Mouse (Mus musculus) liver, postnatal 0 days (tissue): ENCODE data around the gene Pex11b. TPM values are rescaled to one million over a fixed set of nuclear protein-coding genes. Genes with fewer than 3 reads are reported as not detected.
"Not testable (repeated sequence)": the region's sequence is repeated elsewhere in the genome, so short reads cannot be mapped to it uniquely, and the experiment has no call there.

Source experiments
- ATAC-seq: fragments of 200-750 bp; cut with Nextera tagmentation; 2 replicates; pipeline ENCODE4 v1.8.0; 2017; ENCODE audit warnings: mild to moderate bottlenecking, moderate library complexity
- DNase-seq: peaks from one replicate; pipeline ENCODE4 v3.0.0-alpha.2; 2016
- H3K27ac ChIP-seq: fragments of 300-500 bp; sonication (generic); 2 replicates; pipeline ENCODE4 v1.5.1; 2014; ENCODE audit warnings: antibody characterized with exemption, moderate library complexity, mild to moderate bottlenecking, low read depth
- H3K27me3 ChIP-seq: fragments of 300-500 bp; sonication (generic); 2 replicates; pipeline ENCODE4 v1.6.1; 2014; ENCODE audit warnings: low read length, control low read depth, mixed read lengths; ENCODE audit not compliant: insufficient read depth
- H3K36me3 ChIP-seq: fragments of 300-500 bp; sonication (generic); replicated peaks from 2 replicates; pipeline ENCODE4 v1.6.1; 2014; ENCODE audit warnings: mild to moderate bottlenecking, control low read depth, low read length, moderate library complexity, mixed read lengths; ENCODE audit not compliant: insufficient read depth
- H3K4me1 ChIP-seq: fragments of 300-500 bp; sonication (generic); 2 replicates; pipeline ENCODE4 v1.6.1; 2014; ENCODE audit warnings: antibody characterized with exemption, mild to moderate bottlenecking, control low read depth; ENCODE audit not compliant: insufficient read depth
- H3K4me2 ChIP-seq: fragments of 300-500 bp; sonication (generic); 2 replicates; pipeline ENCODE4 v1.6.1; 2014; ENCODE audit warnings: low read depth, mild to moderate bottlenecking, low read length, moderate library complexity, mixed read lengths
- H3K4me3 ChIP-seq: fragments of 300-500 bp; sonication (generic); 2 replicates; pipeline ENCODE4 v1.5.1; 2014; ENCODE audit warnings: low read depth, low read length
- H3K9ac ChIP-seq: fragments of 300-500 bp; sonication (generic); replicated peaks from 2 replicates; pipeline ENCODE4 v1.6.1; 2014; ENCODE audit warnings: mild to moderate bottlenecking, moderate library complexity
- H3K9me3 ChIP-seq: fragments of 300-500 bp; sonication (generic); 2 replicates; pipeline ENCODE4 v1.6.1; 2016; ENCODE audit warnings: mild to moderate bottlenecking, control low read depth, low read length, mixed read lengths
- CTCF ChIP-seq: sonication (generic); IDR thresholded peaks from 2 replicates; pipeline ENCODE4 v1.5.1; 2016; ENCODE audit warnings: antibody characterized with exemption, low read depth
- EP300 ChIP-seq: IDR thresholded peaks from 2 replicates; pipeline ENCODE4 v1.6.1; 2016; ENCODE audit warnings: antibody characterized with exemption, low read depth, mild to moderate bottlenecking
- WGBS: fragments of 180-500 bp; shearing (Covaris S2); extraction: QIAGEN DNeasy Blood & Tissue Kit; methylation state at CpG from one replicate; pipeline ENCODE4 v1.1.7; 2014; ENCODE audit not compliant: insufficient replicate concordance; 5-methylcytosine and 5-hydroxymethylcytosine counted together
- polyA plus RNA-seq: library from polyadenylated mRNA; unstranded; fragments of >200 nt; fragmentation: Nextera tagmentation; extraction: Ambion mirVana; gene quantifications from 2 replicates; pipeline ENCODE4 v1.2.1, GENCODE M21; 2015

Pex11b gene
- polyA plus RNA-seq, 1 experiment from 2014 or later: 24.4 TPM

DNA sequence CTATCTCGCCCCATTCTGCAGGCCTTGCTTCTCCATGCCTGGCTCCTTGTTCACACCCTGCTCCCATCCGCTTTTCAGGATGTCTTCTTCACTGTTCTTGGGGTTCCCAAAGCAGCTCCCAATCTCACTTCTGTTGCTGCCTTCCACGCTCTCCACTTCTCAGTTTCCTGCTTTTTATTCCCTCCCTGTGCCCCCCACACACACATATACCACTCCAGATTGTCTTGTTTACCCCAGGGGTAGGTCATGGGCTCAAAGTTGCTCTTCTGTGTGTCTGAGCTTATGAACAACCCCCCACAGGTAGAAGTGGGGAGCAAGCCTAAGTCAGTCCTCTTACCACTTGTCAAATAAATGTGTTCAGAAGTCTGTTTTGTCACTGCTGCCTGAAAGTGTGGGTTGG lies 35.8 kb upstream of the Pex11b start:
- ATAC-seq: no peak
- Histone ChIP-seq H3K4me3 (no peak overlapping the region), H3K9ac (no peak overlapping the region), H3K4me2 (no peak overlapping the region), H3K36me3 (no peaks in the 10 kb centered on the region), H3K9me3 (no peaks in the 10 kb centered on the region), H3K27me3 (peaks cover 67% of the 10 kb centered on the region), H3K4me1 (peaks cover 21% of the 10 kb centered on the region), H3K27ac (no peak overlapping the region)
- WGBS: 85% methylated on average over 3 of the region's 3 CpGs
- DNase-seq: no peak
- TF ChIP-seq CTCF (no peak), EP300 (no peak)

DNA sequence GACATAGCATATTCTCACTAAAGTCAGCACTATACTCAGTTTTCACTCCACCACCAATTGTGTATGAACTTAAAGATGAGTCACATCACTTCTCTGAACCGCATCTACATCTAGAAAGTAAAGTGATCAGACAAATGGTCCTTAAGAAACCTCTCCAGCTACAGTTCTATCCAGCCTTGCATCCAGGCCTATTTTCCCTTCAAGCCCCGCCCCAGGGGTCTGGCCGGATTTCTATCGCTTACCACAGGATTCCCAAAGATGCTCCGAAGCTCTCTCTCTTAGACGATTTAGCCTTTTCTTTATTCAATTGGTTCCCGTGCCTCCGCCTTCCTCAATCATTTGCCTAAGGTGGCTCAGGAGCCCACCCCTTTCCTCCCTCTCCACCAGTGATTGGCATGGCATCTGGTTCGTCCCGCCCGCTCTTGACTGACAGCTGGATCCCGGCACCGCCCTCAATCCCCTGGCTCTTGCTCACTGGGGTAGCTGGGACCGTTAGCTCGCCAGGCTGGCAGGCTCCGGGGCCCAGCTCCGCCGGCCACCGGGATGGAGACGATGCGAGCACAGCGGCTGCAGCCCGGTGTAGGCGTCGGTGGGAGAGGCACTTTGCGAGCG lies 34.4 kb upstream of the Pex11b start, which contains the start of gene Lix1l:
TSS of gene Lix1l (plus strand) at position 511 of the 612 bp plus-strand sequence.
- Histone ChIP-seq H3K27ac (peak within 1 kb of the TSS; percentile 74), H3K4me2 (peak within 1 kb of the TSS; percentile 96), H3K9me3 (no peaks in the 10 kb centered on the region), H3K27me3 (peaks cover 58% of the 10 kb centered on the region), H3K9ac (peak within 1 kb of the TSS; percentile 57), H3K4me1 (peaks cover 21% of the 10 kb centered on the region), H3K4me3 (peak within 1 kb of the TSS; percentile 62), H3K36me3 (no peaks in the 10 kb centered on the region)
- TF ChIP-seq CTCF (no peak), EP300 (no peak)
- ATAC-seq: peak; percentile 93
- 2% methylated on average over 25 of the region's 27 CpGs for WGBS
- DNase-seq: peak; percentile 87

DNA sequence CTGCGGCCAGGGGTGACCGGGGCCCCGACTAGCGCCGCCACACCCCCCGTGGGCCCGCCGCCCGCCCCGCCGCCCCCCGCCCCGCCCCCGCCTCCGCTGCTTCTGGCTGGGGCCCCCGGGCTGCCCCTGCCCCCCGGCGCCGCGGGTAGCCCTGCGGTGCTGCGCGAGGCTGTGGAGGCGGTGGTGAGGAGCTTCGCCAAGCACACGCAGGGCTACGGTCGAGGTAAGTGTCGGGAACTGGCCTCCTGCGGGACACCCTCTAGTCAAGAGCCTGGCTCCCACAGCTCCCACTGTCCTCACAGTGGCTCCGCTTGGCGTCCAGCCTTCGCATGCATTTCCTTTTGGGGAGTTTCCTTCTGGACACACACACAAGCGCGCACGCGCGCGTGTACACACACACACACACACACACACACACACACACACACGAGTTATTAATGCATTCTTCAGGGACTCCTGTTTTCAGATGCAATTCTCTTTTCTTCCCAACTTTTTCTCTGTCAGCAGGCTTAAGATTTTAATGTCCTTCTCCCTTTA lies 33.9 kb upstream of the Pex11b start:
- Histone ChIP-seq H3K27ac (peak overlapping the region; percentile 74), H3K4me2 (peak overlapping the region; percentile 96), H3K27me3 (peaks cover 52% of the 10 kb centered on the region), H3K4me3 (peak overlapping the region; percentile 62), H3K4me1 (peaks cover 19% of the 10 kb centered on the region), H3K9me3 (no peaks in the 10 kb centered on the region), H3K36me3 (no peaks in the 10 kb centered on the region), H3K9ac (peak overlapping the region; percentile 57)
- WGBS: under 1% methylated on average over 25 of the region's 40 CpGs
- peak; percentile 45 for DNase-seq
- TF ChIP-seq EP300 (no peak), CTCF (no peak)
- peak; percentile 51 for ATAC-seq

DNA sequence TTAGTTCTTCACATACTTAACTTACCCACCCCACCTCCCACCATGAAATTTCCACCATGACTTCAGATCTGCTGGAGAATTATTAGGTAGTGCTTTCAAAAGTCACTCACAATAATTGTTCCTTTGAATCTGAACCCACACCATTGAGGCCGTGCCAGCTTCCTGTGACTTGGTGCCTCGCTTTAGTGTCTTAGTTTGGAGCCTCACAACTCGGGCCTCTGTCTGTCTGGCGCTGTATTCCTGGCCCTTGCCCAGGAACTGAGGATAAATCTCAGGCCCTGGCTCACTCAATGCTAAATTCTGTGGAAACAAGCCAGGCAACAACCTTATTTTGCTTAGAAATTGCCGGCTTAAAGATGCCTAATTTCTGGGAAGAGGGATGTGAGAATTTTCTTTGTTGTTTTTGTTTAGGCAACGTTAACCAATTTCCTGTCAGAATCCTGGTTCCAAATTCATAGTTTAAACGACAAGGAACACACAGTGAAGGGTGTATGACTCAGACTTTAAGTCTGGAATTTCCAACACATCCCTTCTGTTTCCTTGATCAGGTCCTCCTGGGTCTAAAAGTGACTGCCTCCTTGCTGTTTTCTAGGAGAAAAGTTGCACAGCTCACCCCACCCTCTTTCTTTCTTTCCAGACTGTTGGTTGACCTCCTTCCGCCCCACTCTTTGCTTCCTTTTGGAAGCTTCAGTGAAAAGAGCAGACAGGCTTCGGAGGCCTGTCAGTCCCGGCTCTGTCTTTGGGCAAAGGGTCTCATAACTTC lies 33.1 kb upstream of the Pex11b start:
- H3K36me3 ChIP-seq: no peaks in the 10 kb centered on the region
- peak overlapping the region; percentile 74; the same call in 1 of the 2 replicates for H3K27ac ChIP-seq
- H3K27me3 ChIP-seq: peaks cover 44% of the 10 kb centered on the region
- ATAC-seq (no peak), DNase-seq (no peak)
- no peaks in the 10 kb centered on the region for H3K9me3 ChIP-seq
- TF ChIP-seq CTCF (no peak), EP300 (no peak)
- H3K4me1 ChIP-seq: peaks cover 12% of the 10 kb centered on the region
- H3K4me2 ChIP-seq: peak overlapping the region; percentile 96
- 55% methylated on average over 10 of the region's 10 CpGs for WGBS
- peak overlapping the region; percentile 62; the same call in 1 of the 2 replicates for H3K4me3 ChIP-seq
- H3K9ac ChIP-seq: no peak overlapping the region

DNA sequence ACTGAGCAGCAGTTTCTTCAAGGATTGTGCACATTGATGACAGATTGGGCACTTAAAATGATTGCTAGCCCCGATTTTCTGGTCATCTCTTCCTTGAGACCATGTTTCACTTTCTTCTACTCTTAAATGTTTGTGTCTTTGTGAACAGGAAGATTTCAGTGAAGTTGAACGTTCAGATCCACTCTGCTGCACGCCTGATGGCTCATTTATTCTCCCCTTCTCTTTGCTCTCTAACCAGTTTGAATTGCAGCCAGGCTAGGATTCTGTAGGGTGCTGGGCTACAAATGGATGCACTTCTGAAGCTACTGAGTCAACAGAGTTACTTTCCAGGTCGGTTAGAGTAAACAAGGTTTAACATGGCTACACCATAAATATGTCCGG lies 32.5 kb upstream of the Pex11b start:
- H3K9me3 ChIP-seq: no peaks in the 10 kb centered on the region
- H3K27me3 ChIP-seq: peaks cover 38% of the 10 kb centered on the region
- no peak overlapping the region for H3K9ac ChIP-seq
- no peak for ATAC-seq
- no peak for DNase-seq
- peaks cover 7% of the 10 kb centered on the region for H3K4me1 ChIP-seq
- H3K36me3 ChIP-seq: no peaks in the 10 kb centered on the region
- WGBS: 47% methylated on average over 5 of the region's 5 CpGs
- no peak overlapping the region for H3K4me3 ChIP-seq
- H3K27ac ChIP-seq: no peak overlapping the region
- peak overlapping the region; percentile 96 for H3K4me2 ChIP-seq
- no peak for TF ChIP-seq EP300
- TF ChIP-seq CTCF: no peak

DNA sequence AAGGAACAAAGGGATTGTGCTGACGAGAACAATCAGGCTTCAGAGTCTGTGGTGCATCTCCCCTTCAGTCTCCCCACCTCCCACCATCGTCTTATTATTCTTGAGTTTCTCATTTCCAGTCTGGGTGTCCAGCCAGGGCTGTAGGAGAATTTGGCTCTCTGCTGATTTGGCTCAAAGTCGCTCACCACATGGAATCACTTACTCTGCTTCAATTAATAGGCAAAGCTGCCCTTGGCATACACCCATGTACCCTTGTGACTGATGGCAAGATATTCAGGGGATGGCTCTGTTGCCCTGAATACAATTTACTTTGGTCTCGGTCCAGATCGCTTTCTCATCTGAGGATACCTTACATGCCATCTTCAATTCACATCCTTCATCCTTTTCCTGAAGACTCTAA lies 31.9 kb upstream of the Pex11b start:
- Histone ChIP-seq H3K27ac (no peak overlapping the region), H3K36me3 (no peaks in the 10 kb centered on the region), H3K27me3 (peaks cover 32% of the 10 kb centered on the region), H3K4me3 (no peak overlapping the region), H3K4me1 (peaks cover 1% of the 10 kb centered on the region; the same call in 1 of the 2 replicates), H3K9ac (no peak overlapping the region), H3K4me2 (no peak overlapping the region), H3K9me3 (no peaks in the 10 kb centered on the region)
- ATAC-seq: no peak
- DNase-seq: no peak
- 67% methylated on average over 5 of the region's 5 CpGs for WGBS
- TF ChIP-seq CTCF (no peak), EP300 (no peak)

DNA sequence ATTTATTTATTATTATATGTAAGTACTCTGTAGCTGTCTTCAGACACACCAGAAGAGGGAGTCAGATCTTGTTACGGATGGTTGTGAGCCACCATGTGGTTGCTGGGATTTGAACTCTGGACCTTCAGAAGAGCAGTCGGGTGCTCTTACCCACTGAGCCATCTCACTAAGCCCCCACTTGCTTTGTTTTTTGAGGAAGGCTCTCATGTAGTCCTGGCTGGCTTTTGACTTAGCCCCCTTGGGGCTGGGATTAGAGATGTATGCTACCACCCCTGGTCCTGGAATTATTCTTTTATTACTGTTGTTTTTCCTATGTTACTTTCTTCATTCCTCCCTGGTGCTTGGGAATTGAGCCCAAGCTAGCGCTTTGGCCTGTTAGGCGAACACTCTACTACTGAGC lies 29.2 kb upstream of the Pex11b start:
- not testable (repeated sequence) for ATAC-seq, DNase-seq, H3K27ac ChIP-seq, H3K4me3 ChIP-seq, H3K4me1 ChIP-seq, H3K27me3 ChIP-seq, H3K36me3 ChIP-seq, H3K4me2 ChIP-seq, H3K9me3 ChIP-seq, H3K9ac ChIP-seq
- 73% methylated on average over 3 of the region's 4 CpGs for WGBS
